Mouse (Mus musculus): ENCODE data around the gene Obp1a.

Obp1a gene

DNA sequence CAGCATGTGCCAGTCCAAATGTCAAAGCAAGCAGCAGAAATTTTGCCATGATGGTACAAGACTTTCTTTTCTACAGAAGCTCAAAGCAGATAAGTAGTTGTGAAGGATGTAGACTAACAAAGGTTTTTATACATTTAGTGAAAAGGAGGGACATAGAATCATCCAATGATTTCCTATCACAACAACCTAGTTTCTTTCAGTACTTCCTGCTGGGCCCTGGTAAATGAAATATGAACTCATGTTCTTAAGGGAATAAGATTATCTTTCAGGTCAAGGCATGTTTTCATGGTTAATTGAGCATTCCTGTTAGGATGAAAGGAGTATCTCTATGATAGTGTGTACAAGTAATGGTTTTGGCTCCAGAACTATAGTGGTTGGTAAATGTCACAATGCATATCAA is at the start of gene Obp1a:
TSS of gene Obp1a (minus strand) at position 101 of the 400 bp plus-strand sequence.
- no peak for DNase-seq

DNA sequence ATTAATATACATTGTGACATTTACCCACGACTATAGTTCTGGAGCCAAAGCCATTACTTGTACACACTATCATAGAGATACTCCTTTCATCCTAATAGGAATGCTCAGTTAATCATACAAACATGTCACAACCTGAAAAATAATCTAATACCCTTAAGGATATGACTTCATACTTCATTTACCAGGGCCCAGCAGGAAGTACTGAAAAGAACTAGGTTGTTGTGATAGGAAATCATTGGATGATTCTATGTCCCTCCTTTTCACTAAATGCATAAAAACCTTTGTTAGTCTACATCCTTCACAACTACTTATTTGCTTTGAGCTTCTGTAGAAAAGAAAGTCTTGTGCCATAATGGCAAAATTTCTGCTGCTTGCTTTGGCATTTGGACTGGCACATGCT is 34.0 kb upstream of the Obp1a start, which contains the start of gene Gm5938:
TSS of gene Gm5938 (plus strand) at position 301 of the 400 bp plus-strand sequence.
- DNase-seq = no peak

Data from kidney, postnatal 36 days (tissue).